Mouse (Mus musculus): ENCODE measurements around the gene Abca4.

DNA sequence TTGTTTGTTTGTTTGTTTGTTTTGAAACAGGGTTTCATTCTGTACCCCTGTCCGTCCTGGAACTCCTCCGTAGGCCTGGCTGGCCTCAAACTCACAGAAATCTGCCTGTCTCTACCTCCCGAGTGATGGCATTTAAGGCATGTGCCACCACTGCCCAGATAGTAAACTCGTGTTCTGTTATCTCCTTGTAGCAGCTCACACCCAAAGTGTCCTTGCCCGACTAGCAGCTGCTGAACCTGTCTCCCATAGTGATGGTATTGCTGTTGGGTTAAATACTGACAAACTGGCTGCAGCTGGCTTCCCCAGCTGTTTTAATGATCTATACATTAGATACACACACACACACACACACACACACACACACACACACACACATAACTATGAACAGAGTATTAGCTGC, 55.5 kb downstream of the Abca4 start:
- no peak for TF ChIP-seq POLR2A (IDR thresholded peaks at IDR 0.05; ENCODE audit: insufficient read length, low read depth)
- no peak for TF ChIP-seq USF1 (IDR thresholded peaks at IDR 0.05; ENCODE audit: low read depth)
- no peak for TF ChIP-seq E2F4 (IDR thresholded peaks at IDR 0.05; ENCODE audit: insufficient read depth)
- TF ChIP-seq MAX (IDR thresholded peaks at IDR 0.05; ENCODE audit: low read depth): no peak
- peak in 2 of 3 experiments; percentile 24 to 71 for TF ChIP-seq MYOD1 (IDR thresholded peaks at IDR 0.05; ENCODE audit: control insufficient read depth in 1 of 3, insufficient read length in 2 of 3, low read depth in 2 of 3)
- no peak for TF ChIP-seq POLR2AphosphoS2 (IDR thresholded peaks at IDR 0.05; ENCODE audit: insufficient read length, low read depth)
- no peak for TF ChIP-seq CEBPB (IDR thresholded peaks at IDR 0.05; ENCODE audit: insufficient read depth, poor library complexity, severe bottlenecking)
- no peak for TF ChIP-seq TCF12 (IDR thresholded peaks at IDR 0.05; ENCODE audit: insufficient read depth, poor library complexity, severe bottlenecking)
- no peak for TF ChIP-seq TCF3 (IDR thresholded peaks at IDR 0.05; ENCODE audit: insufficient read length, low read depth)

Data from myocyte (in vitro differentiated cells).